Mouse (Mus musculus): ENCODE data around the gene Pla2g4e. TPM values are rescaled to one million over a fixed set of nuclear protein-coding genes. Genes with fewer than 3 reads are reported as not detected.

The Pla2g4e gene
- polyA plus RNA-seq, 1 experiment: not detected

GRCm38 (mm10) chr2:120173718-120174117, 71.4 kb downstream of the Pla2g4e start:
- H3K9ac ChIP-seq (ENCODE audit: low read depth, poor library complexity, severe bottlenecking): no peak overlapping the region
- no peak overlapping the region for H3K27ac ChIP-seq (ENCODE audit: insufficient read depth, low read length)
- H3K9me3 ChIP-seq (replicated peaks; ENCODE audit: control insufficient read depth, insufficient read depth, low read length, poor library complexity, severe bottlenecking): no peaks in the 10 kb centered on the region
- no peaks in the 10 kb centered on the region for H3K36me3 ChIP-seq (ENCODE audit: control insufficient read depth, insufficient read depth, low read length, poor library complexity, severe bottlenecking)
- no peaks in the 10 kb centered on the region for H3K27me3 ChIP-seq (ENCODE audit: control insufficient read depth, insufficient read depth, low read length, poor library complexity, severe bottlenecking)
- no peak for TF ChIP-seq EP300 (IDR thresholded peaks at IDR 0.05; ENCODE audit: insufficient read depth, low read depth, low read length)
- TF ChIP-seq CTCF (IDR thresholded peaks at IDR 0.05; ENCODE audit: low read depth, low read length): peak; percentile 66
- no peak for TF ChIP-seq POLR2A (IDR thresholded peaks at IDR 0.05; ENCODE audit: insufficient read depth, low read length)
- no peak overlapping the region for H3K4me3 ChIP-seq (ENCODE audit: low read depth, low read length)
- H3K4me1 ChIP-seq (ENCODE audit: control insufficient read depth, insufficient read depth, low read length): no peaks in the 10 kb centered on the region

- Histone ChIP-seq H3K27me3 (ENCODE audit: control insufficient read depth, insufficient read depth, low read length, poor library complexity, severe bottlenecking) (no peaks in the 10 kb centered on the region), H3K4me1 (ENCODE audit: control insufficient read depth, insufficient read depth, low read length) (no peaks in the 10 kb centered on the region), H3K4me3 (ENCODE audit: low read depth, low read length) (no peak overlapping the region), H3K9ac (ENCODE audit: low read depth, poor library complexity, severe bottlenecking) (no peak overlapping the region), H3K36me3 (ENCODE audit: control insufficient read depth, insufficient read depth, low read length, poor library complexity, severe bottlenecking) (no peaks in the 10 kb centered on the region), H3K27ac (ENCODE audit: insufficient read depth, low read length) (no peak overlapping the region), H3K9me3 (replicated peaks; ENCODE audit: control insufficient read depth, insufficient read depth, low read length, poor library complexity, severe bottlenecking) (no peaks in the 10 kb centered on the region)
- TF ChIP-seq EP300 (IDR thresholded peaks at IDR 0.05; ENCODE audit: insufficient read depth, low read depth, low read length): no peak
- no peak for TF ChIP-seq CTCF (IDR thresholded peaks at IDR 0.05; ENCODE audit: low read depth, low read length)
- no peak for TF ChIP-seq POLR2A (IDR thresholded peaks at IDR 0.05; ENCODE audit: insufficient read depth, low read length)
These were observed 73.8 kb downstream of the Pla2g4e start for GRCm38 (mm10) chr2:120171362-120171761.

GRCm38 (mm10) chr2:120170726-120171125, 74.4 kb downstream of the Pla2g4e start:
- no peaks in the 10 kb centered on the region for H3K36me3 ChIP-seq (ENCODE audit: control insufficient read depth, insufficient read depth, low read length, poor library complexity, severe bottlenecking)
- no peak overlapping the region for H3K9ac ChIP-seq (ENCODE audit: low read depth, poor library complexity, severe bottlenecking)
- H3K4me3 ChIP-seq (ENCODE audit: low read depth, low read length): no peak overlapping the region
- no peak overlapping the region for H3K27ac ChIP-seq (ENCODE audit: insufficient read depth, low read length)
- no peaks in the 10 kb centered on the region for H3K27me3 ChIP-seq (ENCODE audit: control insufficient read depth, insufficient read depth, low read length, poor library complexity, severe bottlenecking)
- H3K9me3 ChIP-seq (replicated peaks; ENCODE audit: control insufficient read depth, insufficient read depth, low read length, poor library complexity, severe bottlenecking): no peaks in the 10 kb centered on the region
- H3K4me1 ChIP-seq (ENCODE audit: control insufficient read depth, insufficient read depth, low read length): no peaks in the 10 kb centered on the region
- no peak for TF ChIP-seq POLR2A (IDR thresholded peaks at IDR 0.05; ENCODE audit: insufficient read depth, low read length)
- TF ChIP-seq EP300 (IDR thresholded peaks at IDR 0.05; ENCODE audit: insufficient read depth, low read depth, low read length): no peak
- no peak for TF ChIP-seq CTCF (IDR thresholded peaks at IDR 0.05; ENCODE audit: low read depth, low read length)

GRCm38 (mm10) chr2:120169382-120169781, 75.8 kb downstream of the Pla2g4e start:
- Histone ChIP-seq H3K9me3 (replicated peaks; ENCODE audit: control insufficient read depth, insufficient read depth, low read length, poor library complexity, severe bottlenecking) (no peaks in the 10 kb centered on the region), H3K4me3 (ENCODE audit: low read depth, low read length) (no peak overlapping the region), H3K36me3 (ENCODE audit: control insufficient read depth, insufficient read depth, low read length, poor library complexity, severe bottlenecking) (no peaks in the 10 kb centered on the region), H3K27me3 (ENCODE audit: control insufficient read depth, insufficient read depth, low read length, poor library complexity, severe bottlenecking) (no peaks in the 10 kb centered on the region), H3K27ac (ENCODE audit: insufficient read depth, low read length) (no peak overlapping the region), H3K4me1 (ENCODE audit: control insufficient read depth, insufficient read depth, low read length) (no peaks in the 10 kb centered on the region), H3K9ac (ENCODE audit: low read depth, poor library complexity, severe bottlenecking) (no peak overlapping the region)
- no peak for TF ChIP-seq EP300 (IDR thresholded peaks at IDR 0.05; ENCODE audit: insufficient read depth, low read depth, low read length)
- no peak for TF ChIP-seq CTCF (IDR thresholded peaks at IDR 0.05; ENCODE audit: low read depth, low read length)
- TF ChIP-seq POLR2A (IDR thresholded peaks at IDR 0.05; ENCODE audit: insufficient read depth, low read length): no peak

DNA sequence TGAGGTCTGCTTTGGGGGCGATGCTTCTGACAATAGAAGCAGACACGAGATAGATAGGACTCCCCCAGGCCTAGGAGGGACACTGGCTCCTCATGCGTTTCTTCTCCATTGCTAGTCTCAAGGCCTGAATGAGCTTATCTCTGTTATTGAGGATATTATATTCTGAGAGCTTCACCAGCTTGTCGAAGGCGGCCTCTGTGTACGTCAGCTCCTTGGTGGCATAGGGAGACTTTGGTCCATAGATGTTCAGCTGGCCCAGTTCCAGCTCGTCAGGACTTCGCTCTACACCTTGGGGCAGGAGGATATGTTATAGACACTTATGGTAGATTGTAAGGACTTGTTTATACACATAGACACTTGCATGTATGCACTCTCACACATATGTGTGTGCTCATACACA, 77.4 kb downstream of the Pla2g4e start:
- Histone ChIP-seq H3K36me3 (ENCODE audit: control insufficient read depth, insufficient read depth, low read length, poor library complexity, severe bottlenecking) (no peaks in the 10 kb centered on the region), H3K9me3 (replicated peaks; ENCODE audit: control insufficient read depth, insufficient read depth, low read length, poor library complexity, severe bottlenecking) (no peaks in the 10 kb centered on the region), H3K9ac (ENCODE audit: low read depth, poor library complexity, severe bottlenecking) (no peak overlapping the region), H3K4me1 (ENCODE audit: control insufficient read depth, insufficient read depth, low read length) (no peaks in the 10 kb centered on the region), H3K27ac (ENCODE audit: insufficient read depth, low read length) (no peak overlapping the region), H3K27me3 (ENCODE audit: control insufficient read depth, insufficient read depth, low read length, poor library complexity, severe bottlenecking) (no peaks in the 10 kb centered on the region), H3K4me3 (ENCODE audit: low read depth, low read length) (no peak overlapping the region)
- no peak for TF ChIP-seq EP300 (IDR thresholded peaks at IDR 0.05; ENCODE audit: insufficient read depth, low read depth, low read length)
- no peak for TF ChIP-seq CTCF (IDR thresholded peaks at IDR 0.05; ENCODE audit: low read depth, low read length)
- TF ChIP-seq POLR2A (IDR thresholded peaks at IDR 0.05; ENCODE audit: insufficient read depth, low read length): no peak

DNA sequence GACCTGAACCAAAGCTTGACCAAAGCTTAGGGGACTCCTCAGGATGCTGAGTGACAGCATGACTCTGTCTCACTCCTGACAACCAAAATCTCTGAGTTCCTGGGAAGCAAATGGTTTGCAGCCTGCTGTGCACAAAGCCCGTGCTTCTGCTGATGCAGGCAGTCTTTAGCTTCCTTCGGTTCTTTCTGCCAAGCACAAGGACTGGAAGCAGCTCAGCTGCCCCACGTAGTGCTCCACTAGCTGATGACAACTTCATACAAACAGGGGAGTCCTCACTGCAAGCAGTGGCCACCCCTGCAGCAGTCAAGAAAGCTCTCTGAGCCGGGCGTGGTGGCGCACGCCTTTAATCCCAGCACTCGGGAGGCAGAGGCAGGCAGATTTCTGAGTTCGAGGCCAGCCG, 79.7 kb downstream of the Pla2g4e start:
- Histone ChIP-seq H3K4me3 (ENCODE audit: low read depth, low read length) (no peak overlapping the region), H3K27me3 (ENCODE audit: control insufficient read depth, insufficient read depth, low read length, poor library complexity, severe bottlenecking) (no peaks in the 10 kb centered on the region), H3K36me3 (ENCODE audit: control insufficient read depth, insufficient read depth, low read length, poor library complexity, severe bottlenecking) (no peaks in the 10 kb centered on the region), H3K9ac (ENCODE audit: low read depth, poor library complexity, severe bottlenecking) (no peak overlapping the region), H3K27ac (ENCODE audit: insufficient read depth, low read length) (no peak overlapping the region), H3K4me1 (ENCODE audit: control insufficient read depth, insufficient read depth, low read length) (no peaks in the 10 kb centered on the region), H3K9me3 (replicated peaks; ENCODE audit: control insufficient read depth, insufficient read depth, low read length, poor library complexity, severe bottlenecking) (no peaks in the 10 kb centered on the region)
- no peak for TF ChIP-seq CTCF (IDR thresholded peaks at IDR 0.05; ENCODE audit: low read depth, low read length)
- TF ChIP-seq POLR2A (IDR thresholded peaks at IDR 0.05; ENCODE audit: insufficient read depth, low read length): no peak
- no peak for TF ChIP-seq EP300 (IDR thresholded peaks at IDR 0.05; ENCODE audit: insufficient read depth, low read depth, low read length)

Measured in ES-Bruce4 (cell line).